Mouse (Mus musculus) liver, embryonic 13.5 days (tissue): ENCODE measurements at regions not wholly inside any gene's neighbourhood (a gene's known extent, or its start where the extent isn't known, plus 50 kb on each side); places are given as distances from the start of the nearest gene placed in this dataset.

ENCODE experiments used
- ATAC-seq: fragments of 200-750 bp; cut with Nextera tagmentation; 2 replicates; pipeline ENCODE4 v1.8.0; 2017; ENCODE audit warnings: low read depth, mild to moderate bottlenecking, moderate number of reproducible peaks, moderate library complexity
- DNase-seq: peaks from one replicate; pipeline ENCODE4 v3.0.0; 2022
- H3K27ac ChIP-seq: fragments of 300-500 bp; sonication (generic); 2 replicates; pipeline ENCODE4 v1.5.1; 2015; ENCODE audit warnings: moderate library complexity, mild to moderate bottlenecking, inconsistent platforms
- H3K27me3 ChIP-seq: fragments of 300-500 bp; sonication (generic); 2 replicates; pipeline ENCODE4 v1.6.1; 2015; ENCODE audit warnings: mild to moderate bottlenecking, inconsistent platforms
- H3K36me3 ChIP-seq: fragments of 300-500 bp; sonication (generic); 2 replicates; pipeline ENCODE4 v1.6.1; 2015; ENCODE audit warnings: mild to moderate bottlenecking, inconsistent platforms
- H3K4me1 ChIP-seq: fragments of 300-500 bp; sonication (generic); replicated peaks from 2 replicates; pipeline ENCODE4 v1.6.1; 2015; ENCODE audit warnings: inconsistent platforms
- H3K4me2 ChIP-seq: fragments of 300-500 bp; sonication (generic); 2 replicates; pipeline ENCODE4 v1.6.1; 2015; ENCODE audit warnings: inconsistent platforms, mild to moderate bottlenecking, moderate library complexity
- H3K4me3 ChIP-seq: fragments of 300-500 bp; sonication (generic); replicated peaks from 2 replicates; pipeline ENCODE4 v1.5.1; 2015; ENCODE audit warnings: mild to moderate bottlenecking, inconsistent platforms
- H3K9ac ChIP-seq: fragments of 300-500 bp; sonication (generic); 2 replicates; pipeline ENCODE4 v1.6.1; 2015; ENCODE audit warnings: mild to moderate bottlenecking, inconsistent platforms
- H3K9me3 ChIP-seq: fragments of 300-500 bp; sonication (generic); replicated peaks from 2 replicates; pipeline ENCODE4 v1.6.1; 2016; ENCODE audit warnings: inconsistent platforms
- WGBS: fragments of 180-500 bp; shearing (Covaris S2); methylation state at CpG from one replicate; pipeline ENCODE4 v1.1.7; 2015; ENCODE audit not compliant: insufficient replicate concordance; 5-methylcytosine and 5-hydroxymethylcytosine counted together

- Histone ChIP-seq H3K27ac (no peak overlapping the region), H3K27me3 (no peaks in the 10 kb centered on the region), H3K36me3 (no peaks in the 10 kb centered on the region), H3K4me1 (no peaks in the 10 kb centered on the region), H3K4me2 (no peak overlapping the region), H3K9ac (no peak overlapping the region), H3K9me3 (no peaks in the 10 kb centered on the region), H3K4me3 (no peak overlapping the region)
- DNase-seq (no peak), ATAC-seq (no peak)
- 62% methylated on average over 7 of the region's 7 CpGs for WGBS
Measured at GRCm38 (mm10) chr16:87261527-87261926, 92.5 kb upstream of the N6amt1 start.

- Histone ChIP-seq H3K4me1 (no peaks in the 10 kb centered on the region), H3K9me3 (no peaks in the 10 kb centered on the region), H3K27me3 (no peaks in the 10 kb centered on the region), H3K4me3 (no peak overlapping the region), H3K4me2 (no peak overlapping the region), H3K9ac (no peak overlapping the region), H3K36me3 (no peaks in the 10 kb centered on the region), H3K27ac (no peak overlapping the region)
- WGBS, result 78% methylated on average over 1 of the region's 1 CpGs
- ATAC-seq (no peak), DNase-seq (no peak)
Measured at GRCm38 (mm10) chr16:87254736-87255135, 99.2 kb upstream of the N6amt1 start.

- ATAC-seq (no peak), DNase-seq (no peak)
- Histone ChIP-seq H3K27ac (no peak overlapping the region), H3K4me3 (no peak overlapping the region), H3K4me1 (no peaks in the 10 kb centered on the region), H3K4me2 (no peak overlapping the region), H3K9ac (no peak overlapping the region), H3K36me3 (no peaks in the 10 kb centered on the region), H3K9me3 (no peaks in the 10 kb centered on the region), H3K27me3 (no peaks in the 10 kb centered on the region)
- 70% methylated on average over 10 of the region's 10 CpGs for WGBS
Measured at GRCm38 (mm10) chr16:87250531-87250930, 103.5 kb upstream of the N6amt1 start.

- Histone ChIP-seq H3K27me3 (no peaks in the 10 kb centered on the region), H3K36me3 (no peaks in the 10 kb centered on the region), H3K9me3 (no peaks in the 10 kb centered on the region), H3K9ac (no peak overlapping the region), H3K27ac (no peak overlapping the region), H3K4me2 (no peak overlapping the region), H3K4me3 (no peak overlapping the region), H3K4me1 (no peaks in the 10 kb centered on the region)
- ATAC-seq, result no peak
- DNase-seq, result no peak
- 21% methylated on average over 7 of the region's 7 CpGs for WGBS
Measured at GRCm38 (mm10) chr16:87249903-87250302, 104.1 kb upstream of the N6amt1 start.

GRCm38 (mm10) chr16:87248501-87249030 is 105.4 kb upstream of the N6amt1 start:
- no peak overlapping the region for H3K9ac ChIP-seq
- no peak overlapping the region for H3K27ac ChIP-seq
- 35% methylated on average over 6 of the region's 6 CpGs for WGBS
- H3K9me3 ChIP-seq, result no peaks in the 10 kb centered on the region
- H3K4me2 ChIP-seq, result no peak overlapping the region
- no peaks in the 10 kb centered on the region for H3K36me3 ChIP-seq
- H3K4me3 ChIP-seq, result no peak overlapping the region
- DNase-seq (no peak), ATAC-seq (no peak)
- no peaks in the 10 kb centered on the region for H3K4me1 ChIP-seq
- H3K27me3 ChIP-seq, result no peaks in the 10 kb centered on the region

GRCm38 (mm10) chr16:87245933-87246791 is 107.8 kb upstream of the N6amt1 start:
- H3K9me3 ChIP-seq, result no peaks in the 10 kb centered on the region
- ATAC-seq, result no peak
- H3K4me1 ChIP-seq, result no peaks in the 10 kb centered on the region
- WGBS, result 46% methylated on average over 26 of the region's 26 CpGs
- no peak overlapping the region for H3K9ac ChIP-seq
- H3K27me3 ChIP-seq, result no peaks in the 10 kb centered on the region
- H3K4me2 ChIP-seq, result no peak overlapping the region
- H3K36me3 ChIP-seq, result no peaks in the 10 kb centered on the region
- peak overlapping the region; percentile 4; the same call in 1 of the 2 replicates for H3K27ac ChIP-seq
- DNase-seq, result no peak
- H3K4me3 ChIP-seq, result no peak overlapping the region

- Histone ChIP-seq H3K27me3 (no peaks in the 10 kb centered on the region), H3K9ac (no peak overlapping the region), H3K36me3 (no peaks in the 10 kb centered on the region), H3K4me2 (no peak overlapping the region), H3K27ac (no peak overlapping the region), H3K4me3 (no peak overlapping the region), H3K9me3 (no peaks in the 10 kb centered on the region), H3K4me1 (no peaks in the 10 kb centered on the region)
- WGBS, result 69% methylated on average over 7 of the region's 7 CpGs
- ATAC-seq, result no peak
- no peak for DNase-seq
Measured at GRCm38 (mm10) chr16:87245441-87245840, 108.5 kb upstream of the N6amt1 start.

GRCm38 (mm10) chr16:87242027-87242426 is 112.0 kb upstream of the N6amt1 start:
- no peaks in the 10 kb centered on the region for H3K36me3 ChIP-seq
- no peak overlapping the region for H3K4me2 ChIP-seq
- H3K9me3 ChIP-seq, result no peaks in the 10 kb centered on the region
- ATAC-seq (no peak), DNase-seq (no peak)
- H3K27ac ChIP-seq, result no peak overlapping the region
- H3K27me3 ChIP-seq, result no peaks in the 10 kb centered on the region
- H3K9ac ChIP-seq, result no peak overlapping the region
- WGBS, result 61% methylated on average over 7 of the region's 7 CpGs
- no peaks in the 10 kb centered on the region for H3K4me1 ChIP-seq
- no peak overlapping the region for H3K4me3 ChIP-seq

- H3K27ac ChIP-seq, result no peak overlapping the region
Measured at GRCm38 (mm10) chr16:87239105-87239504, 114.9 kb upstream of the N6amt1 start.

GRCm38 (mm10) chr16:87234199-87234598 is 119.8 kb upstream of the N6amt1 start:
- Histone ChIP-seq H3K27me3 (no peaks in the 10 kb centered on the region), H3K9me3 (peaks cover 3% of the 10 kb centered on the region; the same call in 1 of the 2 replicates), H3K4me3 (no peak overlapping the region), H3K27ac (no peak overlapping the region), H3K36me3 (no peaks in the 10 kb centered on the region), H3K4me1 (no peaks in the 10 kb centered on the region), H3K4me2 (no peak overlapping the region), H3K9ac (no peak overlapping the region)
- DNase-seq, result no peak
- ATAC-seq, result no peak
- WGBS, result 61% methylated on average over 4 of the region's 4 CpGs

More at GRCm38 (mm10) chr16:87239105-87239504, 114.9 kb upstream of the N6amt1 start:
- ATAC-seq (no peak), DNase-seq (no peak)
- no peak overlapping the region for H3K9ac ChIP-seq
- H3K4me1 ChIP-seq, result no peaks in the 10 kb centered on the region
- H3K4me3 ChIP-seq, result no peak overlapping the region
- no peaks in the 10 kb centered on the region for H3K27me3 ChIP-seq
- H3K9me3 ChIP-seq, result no peaks in the 10 kb centered on the region
- H3K4me2 ChIP-seq, result no peak overlapping the region
- 57% methylated on average over 7 of the region's 7 CpGs for WGBS
- H3K36me3 ChIP-seq, result no peaks in the 10 kb centered on the region

GRCm38 (mm10) chr16:87225595-87225994 is 128.4 kb upstream of the N6amt1 start:
- Histone ChIP-seq H3K36me3 (no peaks in the 10 kb centered on the region), H3K4me3 (no peak overlapping the region), H3K4me2 (no peak overlapping the region), H3K9ac (no peak overlapping the region), H3K27me3 (no peaks in the 10 kb centered on the region), H3K9me3 (no peaks in the 10 kb centered on the region), H3K27ac (no peak overlapping the region), H3K4me1 (no peaks in the 10 kb centered on the region)
- DNase-seq (no peak), ATAC-seq (no peak)
- WGBS, result 65% methylated on average over 10 of the region's 10 CpGs

- DNase-seq (no peak), ATAC-seq (no peak)
- no peaks in the 10 kb centered on the region for H3K9me3 ChIP-seq
- H3K36me3 ChIP-seq, result no peaks in the 10 kb centered on the region
- WGBS, result 66% methylated on average over 8 of the region's 8 CpGs
- H3K27me3 ChIP-seq, result no peaks in the 10 kb centered on the region
- H3K9ac ChIP-seq, result no peak overlapping the region
- no peak overlapping the region for H3K4me3 ChIP-seq
- H3K4me1 ChIP-seq, result no peaks in the 10 kb centered on the region
- no peak overlapping the region for H3K27ac ChIP-seq
- no peak overlapping the region for H3K4me2 ChIP-seq
Measured at GRCm38 (mm10) chr16:87225085-87225484, 128.9 kb upstream of the N6amt1 start.
